Comparison of ENCODE assay signal across 10 mouse cellular contexts in the genomic region with DNA sequence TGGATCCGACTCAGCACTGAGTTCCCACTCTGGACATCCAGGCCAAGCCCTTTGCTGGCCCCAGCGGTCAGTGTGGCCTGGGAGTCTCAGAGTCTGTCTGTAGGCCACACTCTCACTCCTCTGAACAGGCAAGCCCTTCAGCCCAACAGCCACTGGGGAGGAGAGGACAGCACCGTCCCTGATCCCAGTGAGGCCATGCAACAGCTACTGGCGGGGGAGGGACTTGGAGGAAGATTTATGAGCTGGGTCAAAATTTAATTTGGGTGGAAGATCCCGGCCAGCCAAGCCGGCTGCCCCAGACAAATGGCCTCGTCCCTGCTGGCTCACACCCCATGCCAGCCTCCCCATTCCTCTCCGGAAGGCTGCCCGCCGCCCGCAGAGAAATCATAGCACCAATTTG. TPM values are rescaled to one million over a fixed set of nuclear protein-coding genes. Genes with fewer than 3 reads are reported as not detected.
DNase-seq lines count a peak whose midpoint lies in the region; ATAC-seq lines count a peak whose summit lies in the region.
"Had no signal": no experiment of that assay in that cellular context is flagged by ENCODE, and none has a peak within 500 bp of the region (broad histone marks: within the 10 kb centered on the region; RNA-seq: fewer than 3 reads in every experiment).

No protein-coding gene starts in this region.

- peak overlapping the region; percentile 6; the same call in 1 of the 2 replicates for H3K9ac ChIP-seq in hindbrain, embryonic 13.5 days
- H3K9ac ChIP-seq in hindbrain, embryonic 14.5 days: no peak overlapping the region
- H3K9ac ChIP-seq in kidney, embryonic 16.5 days (replicated peaks; ENCODE audit: low read length): no peak overlapping the region
- H3K9ac ChIP-seq: forebrain, postnatal 0 days had no signal

- peak overlapping the region; percentile 6; the same call in 1 of the 2 replicates for H3K27ac ChIP-seq in hindbrain, embryonic 13.5 days
- H3K27ac ChIP-seq in hindbrain, embryonic 14.5 days: no peak overlapping the region
- H3K27ac ChIP-seq in kidney, embryonic 16.5 days (ENCODE audit: low read length): peak overlapping the region; percentile 19; the same call in 1 of the 2 replicates

- no peak overlapping the region for H3K4me3 ChIP-seq in hindbrain, embryonic 13.5 days
- no peak overlapping the region for H3K4me3 ChIP-seq in hindbrain, embryonic 14.5 days (replicated peaks; ENCODE audit: low read length)
- H3K4me3 ChIP-seq in kidney, embryonic 16.5 days (ENCODE audit: low read length): no peak overlapping the region

- no peaks in the 10 kb centered on the region for H3K9me3 ChIP-seq in hindbrain, embryonic 13.5 days
- H3K9me3 ChIP-seq in hindbrain, embryonic 14.5 days (ENCODE audit: control insufficient read depth, low read length): no peaks in the 10 kb centered on the region
- no peaks in the 10 kb centered on the region for H3K9me3 ChIP-seq in kidney, embryonic 16.5 days (ENCODE audit: low read length)

- H3K27me3 ChIP-seq in hindbrain, embryonic 13.5 days: peaks cover 30% of the 10 kb centered on the region
- H3K27me3 ChIP-seq in hindbrain, embryonic 14.5 days (ENCODE audit: control insufficient read depth, insufficient read depth, low read length): no peaks in the 10 kb centered on the region
- H3K27me3 ChIP-seq in kidney, embryonic 16.5 days (ENCODE audit: insufficient read depth, low read length): peaks cover 42% of the 10 kb centered on the region

- WGBS in hindbrain, embryonic 13.5 days: 44% methylated on average over 11 of the region's 11 CpGs
- 51% methylated on average over 11 of the region's 11 CpGs for WGBS in hindbrain, embryonic 14.5 days
- 14% methylated on average over 11 of the region's 11 CpGs for WGBS in kidney, embryonic 16.5 days

- no peaks in the 10 kb centered on the region for H3K36me3 ChIP-seq in hindbrain, embryonic 13.5 days
- H3K36me3 ChIP-seq in hindbrain, embryonic 14.5 days (replicated peaks; ENCODE audit: control insufficient read depth, insufficient read depth): no peaks in the 10 kb centered on the region
- H3K36me3 ChIP-seq in kidney, embryonic 16.5 days (ENCODE audit: insufficient read depth, low read length): no peaks in the 10 kb centered on the region

- ATAC-seq in hindbrain, embryonic 13.5 days (ENCODE audit: low FRiP score): no peak
- no peak for ATAC-seq in hindbrain, embryonic 14.5 days (ENCODE audit: low FRiP score)
- ATAC-seq in kidney, embryonic 16.5 days (ENCODE audit: low FRiP score, low TSS enrichment): peak; percentile 76
- ATAC-seq in activated CD4-positive, CD25-positive, alpha-beta regulatory T cell, adult 4 months: no peak
- ATAC-seq: forebrain, postnatal 0 days had no signal

- no peak overlapping the region for H3K4me2 ChIP-seq in hindbrain, embryonic 13.5 days
- no peak overlapping the region for H3K4me2 ChIP-seq in hindbrain, embryonic 14.5 days (replicated peaks)
- H3K4me2 ChIP-seq in kidney, embryonic 16.5 days (replicated peaks; ENCODE audit: low read depth, low read length): no peak overlapping the region

- no peak for DNase-seq in hindbrain, embryonic 14.5 days (ENCODE audit: low spot score)
- peak; percentile 39 to 57 for DNase-seq in adrenal gland, adult 18-20 months (ENCODE audit: low spot score in 2 of 2)
- DNase-seq in cerebellum, postnatal 25 days: peak; percentile 61 to 77
- DNase-seq in right cerebral cortex, postnatal 10 days (ENCODE audit: low spot score in 2 of 2): no peak
- no peak for DNase-seq in thymus, postnatal 14 days
- DNase-seq: forebrain, postnatal 0 days; midbrain, embryonic 14.5 days had no signal

- peaks cover 38% of the 10 kb centered on the region for H3K4me1 ChIP-seq in hindbrain, embryonic 13.5 days (replicated peaks)
- peaks cover 21% of the 10 kb centered on the region for H3K4me1 ChIP-seq in hindbrain, embryonic 14.5 days (replicated peaks; ENCODE audit: control insufficient read depth, insufficient read depth, low read length)
- peaks cover 52% of the 10 kb centered on the region for H3K4me1 ChIP-seq in kidney, embryonic 16.5 days (ENCODE audit: insufficient read depth, low read length)

RNA-seq across cellular contexts. Expression of gene Flrt1, which starts 15.7 kb away (rescaled TPM):
- 7.1 and 8.1 TPM in 2 replicates for polyA plus RNA-seq in hindbrain, embryonic 13.5 days (2015; fragmentation: Nextera tagmentation; extraction: Ambion mirVana)
- 8.7 and 9.5 TPM in 2 replicates for polyA plus RNA-seq in hindbrain, embryonic 14.5 days (2014; fragmentation: Nextera tagmentation; extraction: Ambion mirVana)
- 1 to 10 TPM; 2.1 to 9.3 TPM for total RNA-seq in adrenal gland, adult 18-20 months (2021)
- polyA plus RNA-seq in kidney, embryonic 16.5 days (2015; fragmentation: Nextera tagmentation; extraction: Ambion mirVana): 5.4 and 6.8 TPM in 2 replicates
- not detected for polyA plus RNA-seq in activated CD4-positive, CD25-positive, alpha-beta regulatory T cell, adult 4 months (2017; shearing (Covaris generic))

Comparison
In these comparisons a context has a peak if more than half of its experiments do, and no peak if none do; other contexts are left out.
1. DNase-seq: peak in adrenal gland, adult 18-20 months (2 of 2) and cerebellum, postnatal 25 days (2 of 2); none in hindbrain, embryonic 14.5 days (single experiment), right cerebral cortex, postnatal 10 days (0 of 2) and thymus, postnatal 14 days (single experiment).